Mouse (Mus musculus): ENCODE results near the gene Shank2. TPM values are rescaled to one million over a fixed set of nuclear protein-coding genes. Genes with fewer than 3 reads are reported as not detected.

The Shank2 gene
- polyA plus RNA-seq, 1 experiment from 2014 or later, result 1.2 TPM

- 91% methylated on average over 6 of the region's 6 CpGs for WGBS
- no peak for ATAC-seq (ENCODE audit: insufficient number of reproducible peaks, insufficient read depth, low FRiP score, low read depth)
- no peaks in the 10 kb centered on the region for H3K4me1 ChIP-seq (ENCODE audit: control insufficient read depth, insufficient read depth, low read length)
Observed at GRCm38 (mm10) chr7:144461246-144461902, 459.6 kb downstream of the Shank2 start.

GRCm38 (mm10) chr7:144462577-144462976, 460.8 kb downstream of the Shank2 start:
- ATAC-seq (ENCODE audit: insufficient number of reproducible peaks, insufficient read depth, low FRiP score, low read depth), result no peak
- Histone ChIP-seq H3K9me3 (ENCODE audit: control insufficient read depth, low read depth, low read length) (no peaks in the 10 kb centered on the region), H3K4me1 (ENCODE audit: control insufficient read depth, insufficient read depth, low read length) (no peaks in the 10 kb centered on the region), H3K27me3 (ENCODE audit: control insufficient read depth, insufficient read depth, low read length) (no peaks in the 10 kb centered on the region), H3K36me3 (ENCODE audit: control insufficient read depth, insufficient read depth, low read length) (peaks cover 73% of the 10 kb centered on the region), H3K4me3 (ENCODE audit: low read depth, low read length) (no peak overlapping the region), H3K9ac (replicated peaks; ENCODE audit: low read depth, low read length) (no peak overlapping the region), H3K4me2 (replicated peaks; ENCODE audit: low read depth, low read length) (no peak overlapping the region), H3K27ac (ENCODE audit: low read length) (no peak overlapping the region)
- 83% methylated on average over 7 of the region's 7 CpGs for WGBS

More at GRCm38 (mm10) chr7:144461246-144461902, 459.6 kb downstream of the Shank2 start:
- Histone ChIP-seq H3K27ac (ENCODE audit: low read length) (no peak overlapping the region), H3K4me2 (replicated peaks; ENCODE audit: low read depth, low read length) (no peak overlapping the region), H3K27me3 (ENCODE audit: control insufficient read depth, insufficient read depth, low read length) (no peaks in the 10 kb centered on the region), H3K9me3 (ENCODE audit: control insufficient read depth, low read depth, low read length) (no peaks in the 10 kb centered on the region), H3K9ac (replicated peaks; ENCODE audit: low read depth, low read length) (no peak overlapping the region), H3K36me3 (ENCODE audit: control insufficient read depth, insufficient read depth, low read length) (peaks cover 85% of the 10 kb centered on the region), H3K4me3 (ENCODE audit: low read depth, low read length) (no peak overlapping the region)

GRCm38 (mm10) chr7:144468741-144469140, 467.0 kb downstream of the Shank2 start:
- H3K4me1 ChIP-seq (ENCODE audit: control insufficient read depth, insufficient read depth, low read length), result peaks cover 8% of the 10 kb centered on the region; the same call in 1 of the 2 replicates
- 77% methylated on average over 5 of the region's 5 CpGs for WGBS
- H3K27ac ChIP-seq (ENCODE audit: low read length), result peak overlapping the region; percentile 16; the same call in 1 of the 2 replicates
- no peak for ATAC-seq (ENCODE audit: insufficient number of reproducible peaks, insufficient read depth, low FRiP score, low read depth)
- peak overlapping the region; percentile 17; the same call in 1 of the 2 replicates for H3K4me2 ChIP-seq (replicated peaks; ENCODE audit: low read depth, low read length)
- H3K27me3 ChIP-seq (ENCODE audit: control insufficient read depth, insufficient read depth, low read length), result no peaks in the 10 kb centered on the region
- no peaks in the 10 kb centered on the region for H3K9me3 ChIP-seq (ENCODE audit: control insufficient read depth, low read depth, low read length)
- H3K4me3 ChIP-seq (ENCODE audit: low read depth, low read length), result no peak overlapping the region
- H3K9ac ChIP-seq (replicated peaks; ENCODE audit: low read depth, low read length), result no peak overlapping the region
- peaks cover 15% of the 10 kb centered on the region for H3K36me3 ChIP-seq (ENCODE audit: control insufficient read depth, insufficient read depth, low read length)

- peak overlapping the region; percentile 94 for H3K9ac ChIP-seq (replicated peaks; ENCODE audit: low read depth, low read length)
- H3K4me1 ChIP-seq (ENCODE audit: control insufficient read depth, insufficient read depth, low read length), result peaks cover 8% of the 10 kb centered on the region; the same call in 1 of the 2 replicates
- no peaks in the 10 kb centered on the region for H3K9me3 ChIP-seq (ENCODE audit: control insufficient read depth, low read depth, low read length)
- peak overlapping the region; percentile 74 for H3K4me2 ChIP-seq (replicated peaks; ENCODE audit: low read depth, low read length)
- WGBS, result 16% methylated on average over 4 of the region's 4 CpGs
- no peaks in the 10 kb centered on the region for H3K27me3 ChIP-seq (ENCODE audit: control insufficient read depth, insufficient read depth, low read length)
- peak overlapping the region; percentile 90 for H3K4me3 ChIP-seq (ENCODE audit: low read depth, low read length)
- ATAC-seq (ENCODE audit: insufficient number of reproducible peaks, insufficient read depth, low FRiP score, low read depth), result peak; percentile 59
- H3K36me3 ChIP-seq (ENCODE audit: control insufficient read depth, insufficient read depth, low read length), result peaks cover 13% of the 10 kb centered on the region
- peak overlapping the region; percentile 84 for H3K27ac ChIP-seq (ENCODE audit: low read length)
Observed at GRCm38 (mm10) chr7:144469181-144469641, 467.5 kb downstream of the Shank2 start.

GRCm38 (mm10) chr7:144469908-144470544, 468.3 kb downstream of the Shank2 start:
- H3K9me3 ChIP-seq (ENCODE audit: control insufficient read depth, low read depth, low read length), result no peaks in the 10 kb centered on the region
- peak overlapping the region; percentile 84 for H3K27ac ChIP-seq (ENCODE audit: low read length)
- H3K4me1 ChIP-seq (ENCODE audit: control insufficient read depth, insufficient read depth, low read length), result peaks cover 8% of the 10 kb centered on the region; the same call in 1 of the 2 replicates
- peak overlapping the region; percentile 74 for H3K4me2 ChIP-seq (replicated peaks; ENCODE audit: low read depth, low read length)
- peak overlapping the region; percentile 90 for H3K4me3 ChIP-seq (ENCODE audit: low read depth, low read length)
- no peaks in the 10 kb centered on the region for H3K27me3 ChIP-seq (ENCODE audit: control insufficient read depth, insufficient read depth, low read length)
- ATAC-seq (ENCODE audit: insufficient number of reproducible peaks, insufficient read depth, low FRiP score, low read depth), result peak; percentile 39
- H3K36me3 ChIP-seq (ENCODE audit: control insufficient read depth, insufficient read depth, low read length), result peaks cover 7% of the 10 kb centered on the region
- peak overlapping the region; percentile 94 for H3K9ac ChIP-seq (replicated peaks; ENCODE audit: low read depth, low read length)
- 1% methylated on average over 31 of the region's 31 CpGs for WGBS

- Histone ChIP-seq H3K36me3 (ENCODE audit: control insufficient read depth, insufficient read depth, low read length) (peaks cover 1% of the 10 kb centered on the region), H3K4me1 (ENCODE audit: control insufficient read depth, insufficient read depth, low read length) (peaks cover 8% of the 10 kb centered on the region; the same call in 1 of the 2 replicates), H3K27ac (ENCODE audit: low read length) (peak within 1 kb of the TSS; percentile 84), H3K9me3 (ENCODE audit: control insufficient read depth, low read depth, low read length) (no peaks in the 10 kb centered on the region), H3K4me2 (replicated peaks; ENCODE audit: low read depth, low read length) (peak within 1 kb of the TSS; percentile 74), H3K4me3 (ENCODE audit: low read depth, low read length) (peak within 1 kb of the TSS; percentile 90), H3K9ac (replicated peaks; ENCODE audit: low read depth, low read length) (peak within 1 kb of the TSS; percentile 94), H3K27me3 (ENCODE audit: control insufficient read depth, insufficient read depth, low read length) (no peaks in the 10 kb centered on the region)
- ATAC-seq (ENCODE audit: insufficient number of reproducible peaks, insufficient read depth, low FRiP score, low read depth), result peak; percentile 92
- WGBS, result under 1% methylated on average over 28 of the region's 30 CpGs
Observed at GRCm38 (mm10) chr7:144470545-144471059, 468.9 kb downstream of the Shank2 start, which contains the start of gene Cttn. Gene Cttn, minus strand, starts transcription at chr7:144471009.

GRCm38 (mm10) chr7:144471103-144471502, 469.4 kb downstream of the Shank2 start:
- no peaks in the 10 kb centered on the region for H3K9me3 ChIP-seq (ENCODE audit: control insufficient read depth, low read depth, low read length)
- H3K27me3 ChIP-seq (ENCODE audit: control insufficient read depth, insufficient read depth, low read length), result no peaks in the 10 kb centered on the region
- peak overlapping the region; percentile 94 for H3K9ac ChIP-seq (replicated peaks; ENCODE audit: low read depth, low read length)
- ATAC-seq (ENCODE audit: insufficient number of reproducible peaks, insufficient read depth, low FRiP score, low read depth), result no peak
- 75% methylated on average over 2 of the region's 2 CpGs for WGBS
- peak overlapping the region; percentile 90 for H3K4me3 ChIP-seq (ENCODE audit: low read depth, low read length)
- peak overlapping the region; percentile 74 for H3K4me2 ChIP-seq (replicated peaks; ENCODE audit: low read depth, low read length)
- no peaks in the 10 kb centered on the region for H3K36me3 ChIP-seq (ENCODE audit: control insufficient read depth, insufficient read depth, low read length)
- peak overlapping the region; percentile 84; the same call in 1 of the 2 replicates for H3K27ac ChIP-seq (ENCODE audit: low read length)
- H3K4me1 ChIP-seq (ENCODE audit: control insufficient read depth, insufficient read depth, low read length), result peaks cover 8% of the 10 kb centered on the region; the same call in 1 of the 2 replicates

- Histone ChIP-seq H3K36me3 (ENCODE audit: control insufficient read depth, insufficient read depth, low read length) (peaks cover 8% of the 10 kb centered on the region; the same call in 1 of the 2 replicates), H3K9ac (replicated peaks; ENCODE audit: low read depth, low read length) (no peak overlapping the region), H3K4me2 (replicated peaks; ENCODE audit: low read depth, low read length) (no peak overlapping the region), H3K27me3 (ENCODE audit: control insufficient read depth, insufficient read depth, low read length) (no peaks in the 10 kb centered on the region), H3K9me3 (ENCODE audit: control insufficient read depth, low read depth, low read length) (no peaks in the 10 kb centered on the region), H3K4me3 (ENCODE audit: low read depth, low read length) (no peak overlapping the region), H3K27ac (ENCODE audit: low read length) (no peak overlapping the region), H3K4me1 (ENCODE audit: control insufficient read depth, insufficient read depth, low read length) (peaks cover 8% of the 10 kb centered on the region; the same call in 1 of the 2 replicates)
- ATAC-seq (ENCODE audit: insufficient number of reproducible peaks, insufficient read depth, low FRiP score, low read depth), result no peak
- 49% methylated on average over 4 of the region's 4 CpGs for WGBS
Observed at GRCm38 (mm10) chr7:144473486-144473885, 471.8 kb downstream of the Shank2 start.

Data from stomach, embryonic 14.5 days (tissue).